Mouse (Mus musculus) left cerebral cortex, postnatal 25 days (tissue): ENCODE results near the gene Kifc1. TPM values are rescaled to one million over a fixed set of nuclear protein-coding genes. Genes with fewer than 3 reads are reported as not detected.
"Not testable (repeated sequence)": the region's sequence is repeated elsewhere in the genome, so short reads cannot be mapped to it uniquely, and the experiment has no call there.

Experiments
- DNase-seq, 2 experiments: peaks; one replicate each; pipeline ENCODE4 v3.0.0; 2022; ENCODE audit warnings: low spot score in 2 of 2, mixed read lengths in 1 of 2
- intact Hi-C: fragments of 180-260 bp; cut with DNase I; formaldehyde crosslinking; loops from one replicate; pipeline ENCODE4 v1.15.1; 2025
- total RNA-seq, 2 experiments: library from RNA; stranded (reverse); gene quantifications; 2 replicates each; pipeline ENCODE4 v1.2.3; 2021

Gene Kifc1
- total RNA-seq, 2 experiments from 2014 or later = 3.0 to 3.4 TPM

GRCm38 (mm10) chr17:33904835-33905234 lies 14.4 kb upstream of the Kifc1 start, which contains the start of gene Platr17:
TSS of gene Platr17 (plus strand) at chr17:33905135.
- intact Hi-C loops, DNase-seq: not testable (repeated sequence)

GRCm38 (mm10) chr17:33903911-33904651 lies 13.6 kb upstream of the Kifc1 start:
- DNase-seq, intact Hi-C loops: not testable (repeated sequence)

GRCm38 (mm10) chr17:33902491-33902890 lies 12.0 kb upstream of the Kifc1 start:
- intact Hi-C loops = no loop called here
- DNase-seq = no peak

GRCm38 (mm10) chr17:33902079-33902478 lies 11.6 kb upstream of the Kifc1 start:
- DNase-seq = no peak
- intact Hi-C loops = no loop called here

GRCm38 (mm10) chr17:33901653-33902052 lies 11.2 kb upstream of the Kifc1 start:
- intact Hi-C loops = no loop called here
- no peak for DNase-seq

- intact Hi-C loops = no loop called here
- no peak for DNase-seq
Measured at GRCm38 (mm10) chr17:33900989-33901314, 10.5 kb upstream of the Kifc1 start.

- intact Hi-C loops = no loop called here
- no peak for DNase-seq
Measured at GRCm38 (mm10) chr17:33900281-33900988, 10.0 kb upstream of the Kifc1 start.

GRCm38 (mm10) chr17:33899642-33900041 lies 9.2 kb upstream of the Kifc1 start:
- intact Hi-C loops = no loop called here
- no peak for DNase-seq

GRCm38 (mm10) chr17:33898193-33898592 lies 7.7 kb upstream of the Kifc1 start:
- intact Hi-C loops, DNase-seq: not testable (repeated sequence)

GRCm38 (mm10) chr17:33897114-33897794 lies 6.8 kb upstream of the Kifc1 start:
- no peak for DNase-seq

GRCm38 (mm10) chr17:33893011-33893410 lies 2.5 kb upstream of the Kifc1 start:
- intact Hi-C loops, DNase-seq: not testable (repeated sequence)

More at GRCm38 (mm10) chr17:33897114-33897794, 6.8 kb upstream of the Kifc1 start:
- intact Hi-C loops = no loop called here

GRCm38 (mm10) chr17:33892429-33892828 lies 2.0 kb upstream of the Kifc1 start:
- no peak for DNase-seq
- intact Hi-C loops = no loop called here

GRCm38 (mm10) chr17:33891892-33892291 lies 1.4 kb upstream of the Kifc1 start:
- intact Hi-C loops, DNase-seq: not testable (repeated sequence)

- intact Hi-C loops = no loop called here
- no peak for DNase-seq
Measured at GRCm38 (mm10) chr17:33891357-33891756, 896 bp upstream of the Kifc1 start.

GRCm38 (mm10) chr17:33889941-33890532 lies 424 bp downstream of the Kifc1 start:
- DNase-seq, intact Hi-C loops: not testable (repeated sequence)

- intact Hi-C loops, DNase-seq: not testable (repeated sequence)
Measured at GRCm38 (mm10) chr17:33888230-33888629, 2.2 kb downstream of the Kifc1 start.

GRCm38 (mm10) chr17:33887802-33888201 lies 2.7 kb downstream of the Kifc1 start:
- DNase-seq, intact Hi-C loops: not testable (repeated sequence)

GRCm38 (mm10) chr17:33884320-33884719 lies 6.1 kb downstream of the Kifc1 start:
- DNase-seq, intact Hi-C loops: not testable (repeated sequence)

GRCm38 (mm10) chr17:33875797-33876196 lies 14.7 kb downstream of the Kifc1 start:
- intact Hi-C loops, DNase-seq: not testable (repeated sequence)

GRCm38 (mm10) chr17:33874411-33874810 lies 16.1 kb downstream of the Kifc1 start:
- no peak for DNase-seq
- intact Hi-C loops = no loop called here
